Mouse (Mus musculus): ENCODE results near the gene Adk. TPM values are rescaled to one million over a fixed set of nuclear protein-coding genes. Genes with fewer than 3 reads are reported as not detected.

Adk gene
- total and polyA plus RNA-seq, 3 experiments: 47.9 to 129 (median 59.0) TPM

DNA sequence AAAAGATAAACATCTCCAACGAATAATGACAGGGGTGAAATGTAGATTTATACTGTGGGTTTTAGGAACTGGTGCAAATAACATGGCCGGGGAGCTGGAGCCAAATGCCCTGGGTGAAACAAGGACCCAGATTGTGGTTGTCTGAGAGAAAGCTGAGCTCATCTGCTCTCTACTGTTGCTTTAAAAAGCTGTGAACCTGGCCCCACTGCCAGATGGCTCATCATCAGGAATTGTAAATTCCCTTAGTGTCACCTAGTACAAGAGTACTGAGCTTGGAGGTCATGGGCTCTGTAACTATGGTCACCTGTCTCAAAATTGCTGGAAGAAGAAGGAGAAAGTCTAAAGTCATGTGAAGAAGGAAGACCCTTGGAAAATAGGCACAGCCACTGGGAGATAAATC, 6.6 kb downstream of the Adk start:
- no peak for DNase-seq (ENCODE audit: extremely low read depth)
- Histone ChIP-seq H3K27ac (ENCODE audit: insufficient read depth, low read depth) (no peak overlapping the region), H3K4me2 (ENCODE audit: insufficient read depth, low read depth, poor library complexity, severe bottlenecking) (no peak overlapping the region), H3K27me3 (replicated peaks) (no peaks in the 10 kb centered on the region), H3K4me1 (ENCODE audit: control insufficient read depth in 1 of 2, insufficient read depth in 2 of 2) (peaks cover 0 to 10% of the 10 kb centered on the region in 2 experiments; a peak in 1 of 4 replicates), H3K9ac (ENCODE audit: insufficient read depth, low read depth) (no peak overlapping the region), H3K36me3 (replicated peaks in 1 of 2; ENCODE audit: control insufficient read depth in 1 of 2, insufficient read depth in 1 of 2, low read length in 1 of 2) (peaks cover 0 to 16% of the 10 kb centered on the region in 2 experiments), H3K4me3 (replicated peaks in 1 of 3; ENCODE audit: low read depth in 2 of 3, low read length in 2 of 3, poor library complexity in 1 of 3) (no peak overlapping the region), H3K79me2 (replicated peaks; ENCODE audit: control insufficient read depth, extremely low read depth, insufficient read depth, poor library complexity, severe bottlenecking) (no peaks in the 10 kb centered on the region; the same call in 1 of the 2 replicates), H3K9me3 (replicated peaks; ENCODE audit: low read length) (no peaks in the 10 kb centered on the region)
- in situ Hi-C loops (cut with MboI; ENCODE audit: low pct_ligation_motif_present, low pct_unique_long_range_greater_than_20kb, low sequenced_read_pairs) (no loop called here), dilution Hi-C loops (cut with MboI; ENCODE audit: extremely low pct_ligation_motif_present, extremely low pct_unique_long_range_greater_than_20kb, low sequenced_read_pairs) (no loop called here)
- no peak for TF ChIP-seq ZMIZ1 (IDR thresholded peaks at IDR 0.05; ENCODE audit: low read depth, low read length)
- TF ChIP-seq TBP (conservative IDR thresholded peaks at IDR 0.05; ENCODE audit: low read depth, low read length): no peak
- no peak for TF ChIP-seq ZC3H11A (IDR thresholded peaks at IDR 0.05; ENCODE audit: low read depth, low read length)
- TF ChIP-seq CHD2 (IDR thresholded peaks at IDR 0.05; ENCODE audit: low read length): no peak
- no peak for TF ChIP-seq MAZ (IDR thresholded peaks at IDR 0.05; ENCODE audit: low read depth, low read length)
- TF ChIP-seq PAX5 (IDR thresholded peaks at IDR 0.05; ENCODE audit: low read length): no peak
- no peak for TF ChIP-seq USF2 (conservative IDR thresholded peaks at IDR 0.05; ENCODE audit: low read depth, low read length)
- no peak for TF ChIP-seq MXI1 (IDR thresholded peaks at IDR 0.05; ENCODE audit: low read depth, low read length)
- TF ChIP-seq POLR2A (IDR thresholded peaks at IDR 0.05; ENCODE audit: low read depth, low read length): no peak
- TF ChIP-seq CHD1 (IDR thresholded peaks at IDR 0.05; ENCODE audit: low read depth, low read length): no peak
- TF ChIP-seq USF1 (IDR thresholded peaks at IDR 0.05; ENCODE audit: low read depth, low read length): no peak

DNA sequence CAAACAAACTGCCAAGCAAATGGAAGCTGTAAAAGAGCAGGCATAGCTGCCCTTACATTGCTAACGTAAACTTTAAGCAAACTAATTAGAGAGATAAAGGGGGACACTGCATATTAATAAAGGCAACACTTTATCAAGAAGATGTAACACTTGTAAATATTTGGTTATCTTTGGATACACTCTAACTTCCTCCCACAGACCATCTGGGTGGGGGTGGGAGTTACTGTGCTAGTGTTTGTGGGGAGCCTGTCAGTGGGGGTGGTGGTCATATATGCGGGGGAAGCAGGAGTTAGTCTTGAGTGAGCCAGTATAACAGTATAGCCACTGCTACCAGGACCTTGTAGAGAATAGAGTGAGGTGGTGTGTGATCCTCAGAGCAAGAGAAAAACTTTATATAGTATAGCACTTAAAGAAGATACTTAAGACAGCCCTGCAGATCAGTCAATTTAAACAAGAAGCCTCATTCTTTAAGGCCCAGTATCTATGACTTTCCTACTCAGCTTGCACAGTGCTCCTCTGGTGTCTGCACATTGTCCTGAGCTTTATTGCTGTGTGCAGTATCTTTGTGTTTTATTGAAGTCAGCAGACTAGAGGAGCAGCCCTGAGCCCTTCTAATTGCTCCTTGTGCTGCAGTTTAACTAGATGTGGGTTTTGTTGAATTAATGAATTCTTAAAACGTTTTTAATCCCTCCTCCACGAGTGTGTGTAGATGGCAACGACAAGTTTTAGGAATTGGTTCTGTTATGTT, 10.6 kb downstream of the Adk start:
- in situ Hi-C loops (cut with MboI; ENCODE audit: low pct_ligation_motif_present, low pct_unique_long_range_greater_than_20kb, low sequenced_read_pairs) (no loop called here), dilution Hi-C loops (cut with MboI; ENCODE audit: extremely low pct_ligation_motif_present, extremely low pct_unique_long_range_greater_than_20kb, low sequenced_read_pairs) (no loop called here)
- Histone ChIP-seq H3K36me3 (replicated peaks in 1 of 2; ENCODE audit: control insufficient read depth in 1 of 2, insufficient read depth in 1 of 2, low read length in 1 of 2) (peaks cover 0 to 2% of the 10 kb centered on the region in 2 experiments), H3K9me3 (replicated peaks; ENCODE audit: low read length) (no peaks in the 10 kb centered on the region), H3K4me2 (ENCODE audit: insufficient read depth, low read depth, poor library complexity, severe bottlenecking) (no peak overlapping the region), H3K4me1 (ENCODE audit: control insufficient read depth in 1 of 2, insufficient read depth in 2 of 2) (no peaks in the 10 kb centered on the region), H3K9ac (ENCODE audit: insufficient read depth, low read depth) (no peak overlapping the region), H3K79me2 (replicated peaks; ENCODE audit: control insufficient read depth, extremely low read depth, insufficient read depth, poor library complexity, severe bottlenecking) (no peaks in the 10 kb centered on the region; the same call in 1 of the 2 replicates), H3K27me3 (replicated peaks) (no peaks in the 10 kb centered on the region), H3K4me3 (replicated peaks in 1 of 3; ENCODE audit: low read depth in 2 of 3, low read length in 2 of 3, poor library complexity in 1 of 3) (no peak overlapping the region), H3K27ac (ENCODE audit: insufficient read depth, low read depth) (no peak overlapping the region)
- TF ChIP-seq CHD1 (IDR thresholded peaks at IDR 0.05; ENCODE audit: low read depth, low read length) (no peak), NELFE (IDR thresholded peaks at IDR 0.05; ENCODE audit: low read depth, low read length) (no peak), USF1 (IDR thresholded peaks at IDR 0.05; ENCODE audit: low read depth, low read length) (no peak), SIN3A (IDR thresholded peaks at IDR 0.05; ENCODE audit: low read length) (no peak), KAT2A (IDR thresholded peaks at IDR 0.05; ENCODE audit: insufficient replicate concordance, low read length) (no peak), USF2 (conservative IDR thresholded peaks at IDR 0.05; ENCODE audit: low read depth, low read length) (no peak), ZNF384 (IDR thresholded peaks at IDR 0.05; ENCODE audit: low read depth, low read length) (no peak), RCOR1 (conservative IDR thresholded peaks at IDR 0.05; ENCODE audit: low read depth, low read length) (no peak), ELF1 (IDR thresholded peaks at IDR 0.05; ENCODE audit: low read depth, low read length) (no peak), HCFC1 (IDR thresholded peaks at IDR 0.05; ENCODE audit: low read depth, low read length) (no peak), MEF2A (IDR thresholded peaks at IDR 0.05; ENCODE audit: borderline replicate concordance, low read depth, low read length) (no peak), E2F4 (IDR thresholded peaks at IDR 0.05; ENCODE audit: insufficient replicate concordance, low read depth, low read length) (no peak), NRF1 (IDR thresholded peaks at IDR 0.05; ENCODE audit: low read depth, low read length) (no peak), EP300 (IDR thresholded peaks at IDR 0.05; ENCODE audit: low read length) (no peak), ZKSCAN1 (IDR thresholded peaks at IDR 0.05; ENCODE audit: borderline replicate concordance, low read depth, low read length) (no peak), SMC3 (IDR thresholded peaks at IDR 0.05; ENCODE audit: low read depth, low read length) (no peak), MAX (IDR thresholded peaks at IDR 0.05; ENCODE audit: low read length) (no peak), RAD21 (IDR thresholded peaks at IDR 0.05; ENCODE audit: low read depth, low read length) (no peak), ZC3H11A (IDR thresholded peaks at IDR 0.05; ENCODE audit: low read depth, low read length) (no peak), POLR2AphosphoS2 (IDR thresholded peaks at IDR 0.05; ENCODE audit: low read depth, low read length) (no peak)
- DNase-seq (ENCODE audit: extremely low read depth): no peak

Data from CH12.LX (cell line).